Mouse (Mus musculus) embryonic facial prominence, embryonic 11.5 days (tissue): ENCODE data around the gene Ralgps1. TPM values are rescaled to one million over a fixed set of nuclear protein-coding genes. Genes with fewer than 3 reads are reported as not detected.
"Not testable (repeated sequence)": the region's sequence is repeated elsewhere in the genome, so short reads cannot be mapped to it uniquely, and the experiment has no call there.

Experiments
- ATAC-seq: fragments of 200-750 bp; cut with Nextera tagmentation; replicated peaks from 2 replicates; pipeline ENCODE4 v1.8.0; 2017; ENCODE audit warnings: low read depth; ENCODE audit not compliant: insufficient number of reproducible peaks, low FRiP score, low TSS enrichment
- DNase-seq: peaks from one replicate; pipeline ENCODE4 v3.0.0-alpha.2; 2015; ENCODE audit warnings: low spot score
- H3K27ac ChIP-seq: fragments of 300-500 bp; sonication (generic); replicated peaks from 2 replicates; pipeline ENCODE4 v1.5.1; 2014; ENCODE audit warnings: mild to moderate bottlenecking, low read depth, low read length, control low read depth
- H3K27me3 ChIP-seq: fragments of 300-500 bp; sonication (generic); 2 replicates; pipeline ENCODE4 v1.6.1; 2014; ENCODE audit warnings: mild to moderate bottlenecking, low read length, moderate library complexity, mixed read lengths; ENCODE audit not compliant: control insufficient read depth, insufficient read depth
- H3K36me3 ChIP-seq: fragments of 300-500 bp; sonication (generic); replicated peaks from 2 replicates; pipeline ENCODE4 v1.6.1; 2014; ENCODE audit warnings: low read depth, mild to moderate bottlenecking, low read length, moderate library complexity, mixed read lengths; ENCODE audit not compliant: control insufficient read depth, insufficient read depth
- H3K4me1 ChIP-seq: fragments of 300-500 bp; sonication (generic); 2 replicates; pipeline ENCODE4 v1.6.1; 2014; ENCODE audit warnings: low read length, mixed read lengths; ENCODE audit not compliant: control insufficient read depth, insufficient read depth
- H3K4me2 ChIP-seq: fragments of 300-500 bp; sonication (generic); 2 replicates; pipeline ENCODE4 v1.6.1; 2014; ENCODE audit warnings: low read depth, mild to moderate bottlenecking, control low read depth, low read length, moderate library complexity
- H3K4me3 ChIP-seq: fragments of 300-500 bp; sonication (generic); 2 replicates; pipeline ENCODE4 v1.5.1; 2014; ENCODE audit warnings: low read depth, low read length, control low read depth
- H3K9ac ChIP-seq: fragments of 300-500 bp; sonication (generic); replicated peaks from 2 replicates; pipeline ENCODE4 v1.6.1; 2014; ENCODE audit warnings: mild to moderate bottlenecking, control low read depth, low read length
- H3K9me3 ChIP-seq: fragments of 300-500 bp; sonication (generic); replicated peaks from 2 replicates; pipeline ENCODE4 v1.6.1; 2016; ENCODE audit warnings: mild to moderate bottlenecking, low read length, inconsistent platforms, mixed read lengths; ENCODE audit not compliant: control insufficient read depth
- WGBS: fragments of 180-500 bp; shearing (Covaris S2); extraction: QIAGEN DNeasy Blood & Tissue Kit; methylation state at CpG from one replicate; pipeline ENCODE4 v1.1.7; 2014; 5-methylcytosine and 5-hydroxymethylcytosine counted together
- polyA plus RNA-seq: library from polyadenylated mRNA; unstranded; fragments of >200 nt; fragmentation: Nextera tagmentation; extraction: Ambion mirVana; gene quantifications from 2 replicates; pipeline ENCODE4 v1.2.1, GENCODE M21; 2014

Gene Ralgps1
- polyA plus RNA-seq, 1 experiment from 2014 or later = 3.9 TPM

DNA sequence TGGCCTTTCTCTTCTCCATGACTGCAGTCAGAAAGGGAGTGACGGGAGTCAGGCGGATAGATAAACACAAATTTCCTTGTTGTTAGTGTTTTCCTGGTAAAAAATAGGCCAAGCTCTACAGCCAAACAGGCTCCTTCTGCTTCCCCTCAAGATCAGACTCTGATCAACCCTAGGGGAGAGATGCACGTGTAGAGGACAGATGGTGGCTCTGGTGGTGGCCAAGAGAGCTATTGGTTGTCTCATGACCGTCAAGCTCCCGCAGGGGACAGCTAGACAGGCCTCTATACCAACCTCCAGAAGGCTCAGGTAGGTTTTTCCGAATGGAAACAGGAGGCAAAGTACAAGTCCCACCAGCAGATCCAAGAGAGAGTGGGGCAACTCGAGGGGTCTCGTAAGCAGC is 270.8 kb downstream of the Ralgps1 start:
- H3K4me1 ChIP-seq = no peaks in the 10 kb centered on the region
- ATAC-seq (no peak), DNase-seq (no peak)
- H3K9ac ChIP-seq = no peak overlapping the region
- H3K4me2 ChIP-seq = no peak overlapping the region
- H3K27ac ChIP-seq = no peak overlapping the region
- H3K4me3 ChIP-seq = no peak overlapping the region
- H3K36me3 ChIP-seq = no peaks in the 10 kb centered on the region
- H3K27me3 ChIP-seq = no peaks in the 10 kb centered on the region
- WGBS = 85% methylated on average over 8 of the region's 8 CpGs
- no peaks in the 10 kb centered on the region for H3K9me3 ChIP-seq

DNA sequence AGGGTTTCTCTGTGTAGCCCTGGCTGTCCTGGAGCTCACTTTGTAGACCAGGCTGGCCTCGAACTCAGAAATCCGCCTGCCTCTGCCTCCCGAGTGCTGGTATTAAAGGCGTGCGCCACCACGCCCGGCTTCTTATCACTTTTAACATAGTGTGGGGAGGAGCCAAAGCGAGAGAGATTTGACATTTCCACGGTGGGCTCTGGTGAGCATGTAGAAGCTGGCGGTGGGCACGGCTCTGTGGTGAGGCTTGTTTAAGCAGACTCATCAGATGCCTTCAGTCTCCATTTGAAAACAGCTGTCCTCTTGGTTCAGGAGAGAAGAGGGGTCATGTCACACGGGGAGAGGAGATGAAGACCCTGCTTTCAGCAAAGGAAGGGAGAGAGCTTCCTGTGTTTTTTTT is 274.0 kb downstream of the Ralgps1 start:
- not testable (repeated sequence) for H3K9ac ChIP-seq, H3K27ac ChIP-seq, H3K27me3 ChIP-seq, H3K36me3 ChIP-seq, H3K4me2 ChIP-seq, ATAC-seq, H3K4me1 ChIP-seq, H3K4me3 ChIP-seq, H3K9me3 ChIP-seq, DNase-seq
- 89% methylated on average over 12 of the region's 12 CpGs for WGBS

GRCm38 (mm10) chr2:33095221-33095671 is 276.0 kb downstream of the Ralgps1 start:
- no peak overlapping the region for H3K27ac ChIP-seq
- H3K4me2 ChIP-seq = no peak overlapping the region
- WGBS = 67% methylated on average over 10 of the region's 10 CpGs
- H3K36me3 ChIP-seq = no peaks in the 10 kb centered on the region
- ATAC-seq (no peak), DNase-seq (peak; percentile 28)
- H3K9me3 ChIP-seq = no peaks in the 10 kb centered on the region
- no peak overlapping the region for H3K4me3 ChIP-seq
- H3K9ac ChIP-seq = no peak overlapping the region
- H3K27me3 ChIP-seq = no peaks in the 10 kb centered on the region
- H3K4me1 ChIP-seq = no peaks in the 10 kb centered on the region

DNA sequence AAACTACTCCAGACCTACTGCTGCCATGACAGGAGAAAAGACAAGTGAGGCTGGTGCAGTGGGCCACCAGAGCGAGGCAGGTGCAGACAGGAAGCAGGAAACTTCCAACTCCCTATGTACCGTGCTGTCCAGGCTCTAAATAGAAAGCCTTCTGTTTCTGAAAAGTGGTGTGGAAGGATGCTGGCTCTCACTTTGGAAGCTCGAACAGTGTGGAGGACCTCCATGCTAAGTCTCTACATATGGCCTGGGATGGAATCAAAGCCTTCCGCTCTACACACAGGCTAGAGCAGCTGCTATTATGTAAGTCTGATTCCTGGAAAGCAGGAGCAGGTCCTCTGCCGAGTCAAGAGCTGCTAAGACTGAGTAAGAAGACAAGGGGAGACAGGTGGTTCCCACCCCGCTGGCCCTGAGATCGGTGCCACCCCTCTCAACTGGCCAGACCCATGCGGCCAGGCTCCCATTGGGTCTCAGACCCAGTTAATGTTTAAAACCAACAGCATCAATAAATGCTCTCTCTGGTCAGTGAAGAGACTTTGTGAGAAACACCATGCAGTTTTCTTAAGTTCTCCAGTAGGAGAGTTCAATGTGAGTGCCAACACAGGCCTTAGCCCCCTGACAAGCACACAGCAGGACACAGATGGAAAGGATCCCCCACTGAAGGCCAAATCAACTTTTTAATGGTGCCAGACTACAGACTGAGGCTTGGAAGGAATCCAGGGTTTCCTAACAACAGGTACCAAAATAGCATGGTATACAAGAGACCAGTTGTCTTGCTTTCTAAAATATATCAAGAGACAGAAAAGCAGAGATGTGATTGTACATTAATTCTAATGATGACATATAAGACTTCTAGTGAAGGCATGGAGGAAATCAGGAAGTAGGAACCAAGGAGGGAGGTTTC is 280.4 kb downstream of the Ralgps1 start:
- Histone ChIP-seq H3K4me2 (no peak overlapping the region), H3K36me3 (no peaks in the 10 kb centered on the region), H3K27me3 (no peaks in the 10 kb centered on the region), H3K9ac (no peak overlapping the region), H3K4me1 (no peaks in the 10 kb centered on the region), H3K4me3 (no peak overlapping the region), H3K27ac (no peak overlapping the region), H3K9me3 (no peaks in the 10 kb centered on the region)
- ATAC-seq (no peak), DNase-seq (no peak)
- WGBS = 80% methylated on average over 8 of the region's 8 CpGs

DNA sequence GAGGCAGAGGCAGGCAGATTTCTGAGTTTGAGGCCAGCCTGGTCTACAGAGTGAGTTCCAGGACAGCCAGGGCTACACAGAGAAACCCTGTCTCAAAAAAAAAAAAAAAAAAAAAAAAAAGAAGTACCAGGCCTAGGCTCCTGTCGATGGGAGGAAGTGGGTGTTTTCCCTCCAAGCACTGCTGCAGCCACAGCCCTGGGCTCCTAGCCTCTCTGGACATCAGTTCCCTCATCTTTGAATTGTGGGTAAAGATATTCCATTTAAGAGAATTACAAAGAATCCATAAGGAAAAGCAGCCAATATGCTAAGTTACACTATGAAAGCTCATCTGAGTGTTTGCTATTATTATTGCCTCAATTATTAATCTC is 281.3 kb downstream of the Ralgps1 start:
- WGBS = 67% methylated on average over 1 of the region's 1 CpGs
- H3K9me3 ChIP-seq, H3K36me3 ChIP-seq, DNase-seq, H3K9ac ChIP-seq, H3K4me3 ChIP-seq, H3K27me3 ChIP-seq, H3K4me1 ChIP-seq, H3K27ac ChIP-seq, ATAC-seq, H3K4me2 ChIP-seq: not testable (repeated sequence)

DNA sequence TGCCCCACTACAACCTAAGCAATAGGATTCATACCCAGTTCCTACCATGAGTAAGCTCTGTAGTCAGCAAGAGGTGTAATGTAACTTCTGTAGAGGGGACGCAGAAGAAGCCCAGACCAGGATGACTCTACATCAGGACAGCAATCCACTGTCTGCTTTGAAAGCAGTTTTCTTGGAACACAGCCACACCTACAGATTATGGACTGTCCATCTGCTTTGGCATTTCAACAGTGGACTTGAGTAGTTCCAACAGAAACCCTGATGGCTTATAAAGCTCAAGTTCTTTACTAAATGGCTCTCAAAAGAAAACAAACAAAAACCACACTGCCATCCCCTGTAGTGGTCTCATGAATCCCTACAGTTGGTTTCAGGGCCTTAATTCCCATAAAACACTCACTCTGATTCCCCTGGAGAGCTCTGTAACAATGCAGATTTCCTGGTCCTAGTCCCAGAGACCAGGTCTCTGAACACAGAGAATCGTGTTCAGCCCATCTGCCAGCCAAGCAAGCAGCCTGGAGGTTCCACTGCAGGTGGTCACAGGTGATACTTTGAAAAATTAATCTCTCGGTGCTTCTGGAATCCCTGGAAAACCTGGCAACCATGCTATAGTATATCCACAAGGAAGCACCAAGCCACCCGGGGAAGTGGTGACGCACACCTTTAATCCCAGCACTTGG is 281.8 kb downstream of the Ralgps1 start:
- ATAC-seq = no peak
- no peak overlapping the region for H3K4me3 ChIP-seq
- H3K36me3 ChIP-seq = no peaks in the 10 kb centered on the region
- H3K27me3 ChIP-seq = no peaks in the 10 kb centered on the region
- H3K9ac ChIP-seq = no peak overlapping the region
- no peak overlapping the region for H3K27ac ChIP-seq
- no peak for DNase-seq
- no peak overlapping the region for H3K4me2 ChIP-seq
- H3K4me1 ChIP-seq = no peaks in the 10 kb centered on the region
- H3K9me3 ChIP-seq = no peaks in the 10 kb centered on the region
- 82% methylated on average over 5 of the region's 5 CpGs for WGBS

GRCm38 (mm10) chr2:33086671-33087363 is 284.5 kb downstream of the Ralgps1 start:
- Histone ChIP-seq H3K27ac (no peak overlapping the region), H3K9me3 (no peaks in the 10 kb centered on the region), H3K4me2 (no peak overlapping the region), H3K27me3 (no peaks in the 10 kb centered on the region), H3K36me3 (no peaks in the 10 kb centered on the region), H3K9ac (no peak overlapping the region), H3K4me3 (no peak overlapping the region), H3K4me1 (no peaks in the 10 kb centered on the region)
- DNase-seq (no peak), ATAC-seq (no peak)
- WGBS = 84% methylated on average over 7 of the region's 7 CpGs
